Mouse (Mus musculus) embryonic facial prominence, embryonic 12.5 days (tissue): ENCODE results near the gene Polr3e. TPM values are rescaled to one million over a fixed set of nuclear protein-coding genes. Genes with fewer than 3 reads are reported as not detected.
"Not testable (repeated sequence)": the region's sequence is repeated elsewhere in the genome, so short reads cannot be mapped to it uniquely, and the experiment has no call there.

ENCODE experiments used
- ATAC-seq: fragments of 200-750 bp; cut with Nextera tagmentation; 2 replicates; pipeline ENCODE4 v1.8.0; 2017; ENCODE audit not compliant: insufficient number of reproducible peaks, insufficient read depth, low FRiP score, low TSS enrichment
- H3K27ac ChIP-seq: fragments of 300-500 bp; sonication (generic); 2 replicates; pipeline ENCODE4 v1.5.1; 2016; ENCODE audit warnings: mild to moderate bottlenecking
- H3K27me3 ChIP-seq: fragments of 300-500 bp; sonication (generic); 2 replicates; pipeline ENCODE4 v1.6.1; 2016; ENCODE audit warnings: mild to moderate bottlenecking, moderate library complexity
- H3K36me3 ChIP-seq: fragments of 300-500 bp; sonication (generic); 2 replicates; pipeline ENCODE4 v1.6.1; 2016; ENCODE audit warnings: mild to moderate bottlenecking
- H3K4me1 ChIP-seq: fragments of 300-500 bp; sonication (generic); 2 replicates; pipeline ENCODE4 v1.6.1; 2016
- H3K4me2 ChIP-seq: fragments of 300-500 bp; sonication (generic); replicated peaks from 2 replicates; pipeline ENCODE4 v1.6.1; 2016; ENCODE audit warnings: mild to moderate bottlenecking, moderate library complexity
- H3K4me3 ChIP-seq: fragments of 300-500 bp; sonication (generic); 2 replicates; pipeline ENCODE4 v1.5.1; 2016; ENCODE audit warnings: mild to moderate bottlenecking
- H3K9ac ChIP-seq: fragments of 300-500 bp; sonication (generic); 2 replicates; pipeline ENCODE4 v1.6.1; 2016; ENCODE audit warnings: mild to moderate bottlenecking, moderate library complexity
- H3K9me3 ChIP-seq: fragments of 300-500 bp; sonication (generic); 2 replicates; pipeline ENCODE4 v1.6.1; 2016; ENCODE audit warnings: mild to moderate bottlenecking, moderate library complexity
- WGBS: fragments of 180-500 bp; shearing (Covaris S2); methylation state at CpG from one replicate; pipeline ENCODE4 v1.1.7; 2016; 5-methylcytosine and 5-hydroxymethylcytosine counted together
- polyA plus RNA-seq: library from polyadenylated mRNA; unstranded; fragments of >200 nt; fragmentation: Nextera tagmentation; extraction: Ambion mirVana; gene quantifications from 2 replicates; pipeline ENCODE4 v1.2.1, GENCODE M21; 2016

Polr3e gene
- polyA plus RNA-seq, 1 experiment from 2014 or later: 41.2 TPM

DNA sequence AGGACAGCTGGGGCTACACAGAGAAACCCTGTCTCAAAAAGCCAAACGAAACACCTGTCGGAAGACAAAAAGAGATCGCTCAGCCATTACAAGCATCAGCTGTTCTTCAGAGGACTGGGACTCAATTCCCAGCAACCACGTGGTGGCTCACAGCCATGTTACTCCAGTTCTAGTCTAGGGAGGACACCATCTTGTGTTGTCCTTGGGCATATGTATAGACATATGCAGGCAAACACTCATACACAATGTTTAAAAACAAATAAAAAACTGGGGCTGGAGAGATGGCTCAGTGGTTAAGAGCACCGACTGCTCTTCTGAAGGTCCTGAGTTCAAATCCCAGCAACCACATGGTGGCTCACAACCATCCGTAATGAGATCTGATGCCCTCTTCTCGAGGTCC lies 36.0 kb downstream of the Polr3e start:
- H3K27ac ChIP-seq, H3K9me3 ChIP-seq, H3K4me3 ChIP-seq, H3K9ac ChIP-seq, H3K4me1 ChIP-seq, ATAC-seq, H3K27me3 ChIP-seq, H3K4me2 ChIP-seq: not testable (repeated sequence)
- peaks cover 28% of the 10 kb centered on the region for H3K36me3 ChIP-seq
- WGBS: 88% methylated on average over 7 of the region's 7 CpGs

DNA sequence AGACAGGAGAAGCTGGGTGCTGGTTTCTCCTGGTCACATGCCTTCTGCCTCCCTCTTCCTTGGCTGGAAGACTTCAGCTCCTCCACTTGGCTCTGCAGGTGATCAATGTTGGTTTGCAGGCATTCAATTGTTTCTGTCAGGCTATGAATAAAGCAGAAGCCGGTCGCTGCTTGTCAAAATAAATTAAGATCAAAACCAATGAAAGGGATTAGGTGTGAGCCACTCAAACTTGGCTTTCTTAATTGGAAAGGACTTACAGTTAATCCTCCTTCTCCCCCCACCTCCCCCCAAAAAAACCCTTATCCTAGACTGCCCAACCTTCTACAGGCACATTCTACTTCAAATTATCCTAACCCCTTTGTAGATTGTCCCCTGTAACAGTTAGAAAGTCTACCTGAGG lies 42.6 kb downstream of the Polr3e start:
- 74% methylated on average over 2 of the region's 2 CpGs for WGBS
- no peak overlapping the region for H3K4me2 ChIP-seq
- no peaks in the 10 kb centered on the region for H3K9me3 ChIP-seq
- H3K27ac ChIP-seq: no peak overlapping the region
- H3K27me3 ChIP-seq: no peaks in the 10 kb centered on the region
- no peak overlapping the region for H3K9ac ChIP-seq
- no peaks in the 10 kb centered on the region for H3K4me1 ChIP-seq
- no peak overlapping the region for H3K4me3 ChIP-seq
- H3K36me3 ChIP-seq: peaks cover 32% of the 10 kb centered on the region
- no peak for ATAC-seq

GRCm38 (mm10) chr7:120960601-120961000 lies 43.1 kb downstream of the Polr3e start:
- Histone ChIP-seq H3K9ac (no peak overlapping the region), H3K4me3 (no peak overlapping the region), H3K27ac (no peak overlapping the region), H3K27me3 (no peaks in the 10 kb centered on the region), H3K36me3 (peaks cover 32% of the 10 kb centered on the region), H3K4me2 (no peak overlapping the region), H3K4me1 (no peaks in the 10 kb centered on the region), H3K9me3 (no peaks in the 10 kb centered on the region)
- WGBS: 89% methylated on average over 6 of the region's 6 CpGs
- no peak for ATAC-seq

DNA sequence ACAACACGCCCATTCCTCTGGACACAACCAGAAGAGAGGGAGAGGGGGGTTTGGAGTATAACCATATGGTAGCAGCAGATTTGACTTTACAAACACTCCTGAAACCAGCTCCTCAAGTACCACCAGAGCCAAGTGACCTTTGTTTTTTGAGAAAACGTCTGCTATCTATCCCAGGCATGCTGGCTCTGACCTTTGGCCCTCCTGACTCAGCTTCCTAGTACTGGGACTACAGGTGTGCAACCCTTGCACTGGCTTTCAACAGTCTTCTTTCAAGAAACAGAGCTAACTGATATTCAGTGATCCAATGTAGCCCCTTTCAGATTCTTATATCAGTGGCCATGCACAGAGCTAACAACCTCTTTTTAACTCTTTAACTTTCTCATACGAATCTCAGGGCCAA lies 44.3 kb downstream of the Polr3e start:
- ATAC-seq: no peak
- H3K36me3 ChIP-seq: peaks cover 25% of the 10 kb centered on the region
- no peak overlapping the region for H3K9ac ChIP-seq
- no peak overlapping the region for H3K4me3 ChIP-seq
- H3K4me1 ChIP-seq: no peaks in the 10 kb centered on the region
- H3K27me3 ChIP-seq: no peaks in the 10 kb centered on the region
- 61% methylated on average over 3 of the region's 3 CpGs for WGBS
- no peak overlapping the region for H3K27ac ChIP-seq
- H3K9me3 ChIP-seq: no peaks in the 10 kb centered on the region
- H3K4me2 ChIP-seq: no peak overlapping the region

DNA sequence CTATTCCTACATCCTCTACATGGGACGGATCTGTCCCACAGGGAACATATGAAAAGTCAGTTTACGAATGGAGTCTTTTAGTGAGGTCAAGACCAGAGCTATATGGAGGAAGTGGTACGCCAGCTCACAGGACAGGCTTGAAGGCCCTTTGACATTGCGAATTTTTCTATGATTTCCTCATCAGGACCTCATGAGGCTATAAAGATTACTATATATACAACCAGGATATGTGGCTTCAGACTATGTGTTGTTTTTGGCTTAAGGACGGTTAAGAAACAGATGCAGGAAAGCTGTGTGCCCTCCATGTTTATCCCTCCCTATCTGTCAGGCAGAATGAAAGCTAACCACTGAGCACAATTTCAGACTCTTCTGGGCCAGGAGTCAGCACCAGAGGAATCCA lies 45.6 kb downstream of the Polr3e start:
- whole genome bisulfite sequencing: 86% methylated on average over 5 of the region's 5 CpGs
- Histone ChIP-seq H3K4me2 (no peak overlapping the region), H3K4me3 (no peak overlapping the region), H3K36me3 (peaks cover 13% of the 10 kb centered on the region), H3K27me3 (no peaks in the 10 kb centered on the region), H3K27ac (no peak overlapping the region), H3K9me3 (no peaks in the 10 kb centered on the region), H3K4me1 (no peaks in the 10 kb centered on the region), H3K9ac (no peak overlapping the region)
- no peak for ATAC-seq

DNA sequence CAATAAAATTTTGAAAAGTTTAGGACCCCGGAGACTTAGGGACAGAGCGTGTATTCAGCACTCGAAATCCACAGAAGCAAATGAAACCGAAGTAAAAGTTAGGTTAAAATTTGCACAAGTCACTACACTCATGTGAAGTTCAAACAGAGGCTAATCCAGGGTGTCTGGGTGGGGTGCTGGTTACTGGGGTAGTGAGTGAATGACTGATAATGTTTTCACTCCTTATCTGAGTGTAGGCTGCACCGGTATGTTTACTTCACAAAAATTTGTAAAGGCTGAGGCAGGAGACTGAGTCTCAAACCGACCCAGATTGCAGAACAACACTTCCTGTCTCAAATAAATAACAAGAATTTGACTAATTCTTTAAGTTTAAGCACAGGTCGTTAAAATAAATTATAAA lies 51.7 kb downstream of the Polr3e start:
- Histone ChIP-seq H3K9me3 (no peaks in the 10 kb centered on the region), H3K9ac (no peak overlapping the region), H3K4me3 (no peak overlapping the region), H3K27me3 (no peaks in the 10 kb centered on the region), H3K4me1 (no peaks in the 10 kb centered on the region), H3K4me2 (no peak overlapping the region), H3K36me3 (0 out of 2 replicates have a peak, but pooled peaks cover 6% of the 10 kb centered on the region), H3K27ac (no peak overlapping the region)
- 89% methylated on average over 7 of the region's 7 CpGs for WGBS
- no peak for ATAC-seq

- Histone ChIP-seq H3K4me1 (no peaks in the 10 kb centered on the region), H3K27ac (no peak overlapping the region), H3K27me3 (no peaks in the 10 kb centered on the region), H3K9me3 (no peaks in the 10 kb centered on the region), H3K9ac (no peak overlapping the region), H3K4me3 (no peak overlapping the region), H3K4me2 (no peak overlapping the region), H3K36me3 (0 out of 2 replicates have a peak, but pooled peaks cover 6% of the 10 kb centered on the region)
- 86% methylated on average over 5 of the region's 5 CpGs for WGBS
- ATAC-seq: no peak
Measured at GRCm38 (mm10) chr7:120970112-120970511, 52.6 kb downstream of the Polr3e start.

- H3K27ac ChIP-seq, ATAC-seq, H3K27me3 ChIP-seq, H3K4me1 ChIP-seq, H3K4me3 ChIP-seq, H3K9me3 ChIP-seq, H3K9ac ChIP-seq, H3K4me2 ChIP-seq, H3K36me3 ChIP-seq: not testable (repeated sequence)
- 61% methylated on average over 2 of the region's 2 CpGs for WGBS
Measured at GRCm38 (mm10) chr7:120972471-120972870, 54.9 kb downstream of the Polr3e start.

- WGBS: 88% methylated on average over 3 of the region's 3 CpGs
Measured at GRCm38 (mm10) chr7:120974001-120974400, 56.5 kb downstream of the Polr3e start.

GRCm38 (mm10) chr7:120977063-120977462 lies 59.5 kb downstream of the Polr3e start:
- Histone ChIP-seq H3K4me3 (no peak overlapping the region), H3K4me2 (no peak overlapping the region), H3K27me3 (no peaks in the 10 kb centered on the region), H3K9ac (no peak overlapping the region), H3K36me3 (no peaks in the 10 kb centered on the region), H3K4me1 (peaks cover 7% of the 10 kb centered on the region; the same call in 1 of the 2 replicates), H3K9me3 (no peaks in the 10 kb centered on the region), H3K27ac (no peak overlapping the region)
- WGBS: 47% methylated on average over 7 of the region's 7 CpGs
- no peak for ATAC-seq

More at GRCm38 (mm10) chr7:120974001-120974400, 56.5 kb downstream of the Polr3e start:
- Histone ChIP-seq H3K27ac (no peak overlapping the region), H3K4me2 (no peak overlapping the region), H3K4me1 (peaks cover 2% of the 10 kb centered on the region; the same call in 1 of the 2 replicates), H3K36me3 (0 out of 2 replicates have a peak, but pooled peaks cover 3% of the 10 kb centered on the region), H3K9me3 (no peaks in the 10 kb centered on the region), H3K4me3 (no peak overlapping the region), H3K9ac (no peak overlapping the region), H3K27me3 (no peaks in the 10 kb centered on the region)
- ATAC-seq: no peak

- peak overlapping the region; percentile 15; the same call in 1 of the 2 replicates for H3K4me2 ChIP-seq
- H3K4me3 ChIP-seq: no peak overlapping the region
- no peaks in the 10 kb centered on the region for H3K36me3 ChIP-seq
- 92% methylated on average over 4 of the region's 4 CpGs for WGBS
- H3K27me3 ChIP-seq: no peaks in the 10 kb centered on the region
- no peak for ATAC-seq
- no peaks in the 10 kb centered on the region for H3K9me3 ChIP-seq
- H3K9ac ChIP-seq: no peak overlapping the region
- peaks cover 7% of the 10 kb centered on the region; the same call in 1 of the 2 replicates for H3K4me1 ChIP-seq
- no peak overlapping the region for H3K27ac ChIP-seq
Measured at GRCm38 (mm10) chr7:120980041-120980440, 62.5 kb downstream of the Polr3e start.

DNA sequence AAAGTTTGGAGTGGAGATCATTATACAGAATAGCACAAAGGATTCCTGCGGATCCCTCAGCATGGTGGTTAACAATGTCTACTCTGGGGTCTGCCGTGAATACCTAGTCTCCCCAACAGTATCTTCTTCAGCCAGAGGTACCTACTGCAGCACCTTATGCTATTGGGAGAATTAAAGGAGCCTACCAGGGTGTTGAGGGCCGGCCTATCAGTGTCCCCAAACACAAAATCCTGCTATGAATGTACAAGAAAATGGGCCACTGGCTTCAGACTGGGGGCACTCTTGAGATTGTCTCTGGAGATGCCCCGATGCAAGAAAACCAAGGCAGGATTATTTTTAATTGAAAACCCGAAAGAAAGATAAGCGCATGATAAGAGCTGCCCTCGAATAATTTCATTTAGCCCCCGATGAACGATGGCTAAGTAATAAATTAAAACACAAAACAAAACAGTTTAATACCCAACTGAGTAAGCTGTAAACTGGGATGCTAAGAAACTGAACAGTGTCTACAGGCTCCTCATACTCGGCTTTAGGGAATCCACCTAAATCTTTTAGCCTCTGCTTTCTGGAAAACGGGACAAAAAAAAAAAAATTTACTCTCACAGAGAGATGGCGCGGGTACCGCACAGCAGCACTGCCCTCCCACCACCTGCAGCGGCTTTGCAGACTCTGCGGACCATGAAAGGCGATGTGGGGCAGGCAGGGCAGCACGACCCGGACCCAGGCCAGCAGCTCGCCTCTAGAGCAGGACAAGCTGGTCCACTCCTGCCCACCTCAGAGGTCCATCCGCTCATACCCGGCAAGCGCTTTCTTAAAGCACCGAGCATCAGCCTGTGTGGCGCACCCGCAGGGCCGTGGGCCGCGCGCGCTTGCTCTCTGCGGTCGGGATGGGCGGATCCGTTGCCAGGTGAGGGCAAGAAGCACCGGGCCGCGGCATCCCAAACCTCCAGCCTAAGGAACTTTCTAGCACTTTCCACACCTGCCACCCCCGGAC lies 63.7 kb downstream of the Polr3e start:
- H3K36me3 ChIP-seq: no peaks in the 10 kb centered on the region
- H3K9ac ChIP-seq: peak overlapping the region; percentile 87
- peak; percentile 49 for ATAC-seq
- H3K4me3 ChIP-seq: peak overlapping the region; percentile 94
- no peaks in the 10 kb centered on the region for H3K9me3 ChIP-seq
- H3K4me1 ChIP-seq: peaks cover 7% of the 10 kb centered on the region; the same call in 1 of the 2 replicates
- H3K27me3 ChIP-seq: no peaks in the 10 kb centered on the region
- peak overlapping the region; percentile 81 for H3K27ac ChIP-seq
- WGBS: 5% methylated on average over 39 of the region's 39 CpGs
- peak overlapping the region; percentile 81 for H3K4me2 ChIP-seq
